Comparison of ENCODE assay signal across 10 mouse cellular contexts in genomic region chr19:40637091-40637490, GRCm38 (mm10). TPM values are rescaled to one million over a fixed set of nuclear protein-coding genes. Genes with fewer than 3 reads are reported as not detected.
DNase-seq lines count a peak whose midpoint lies in the region; ATAC-seq and TF ChIP-seq lines count a peak whose summit lies in the region.
"Had no signal": no experiment of that assay in that cellular context is flagged by ENCODE, and none has a peak within 500 bp of the region (broad histone marks: within the 10 kb centered on the region; RNA-seq: fewer than 3 reads in every experiment).

No protein-coding gene starts in this region.

- no peaks in the 10 kb centered on the region for H3K36me3 ChIP-seq in liver, embryonic 16.5 days (ENCODE audit: control insufficient read depth, insufficient read depth)
- no peaks in the 10 kb centered on the region for H3K36me3 ChIP-seq in forebrain, postnatal 0 days (ENCODE audit: insufficient read depth)
- no peaks in the 10 kb centered on the region for H3K36me3 ChIP-seq in forebrain, embryonic 15.5 days
- H3K36me3 ChIP-seq: limb, embryonic 12.5 days had no signal

- H3K4me3 ChIP-seq in liver, embryonic 16.5 days (ENCODE audit: low read depth, low read length), result no peak overlapping the region
- no peak overlapping the region for H3K4me3 ChIP-seq in forebrain, postnatal 0 days (ENCODE audit: low read depth, low read length)
- H3K4me3 ChIP-seq in forebrain, embryonic 15.5 days, result no peak overlapping the region
- H3K4me3 ChIP-seq: limb, embryonic 12.5 days had no signal

- no peak overlapping the region for H3K4me2 ChIP-seq in liver, embryonic 16.5 days (ENCODE audit: low read depth, low read length)
- no peak overlapping the region for H3K4me2 ChIP-seq in forebrain, postnatal 0 days (ENCODE audit: low read depth)
- no peak overlapping the region for H3K4me2 ChIP-seq in forebrain, embryonic 15.5 days (replicated peaks)
- H3K4me2 ChIP-seq: limb, embryonic 12.5 days had no signal

- 0 out of 2 replicates have a peak, but pooled peaks have one; percentile 19 for ATAC-seq in liver, embryonic 16.5 days (ENCODE audit: low read depth)
- ATAC-seq in forebrain, postnatal 0 days, result no peak
- ATAC-seq in forebrain, embryonic 15.5 days (replicated peaks), result no peak

- WGBS in liver, embryonic 16.5 days (ENCODE audit: insufficient replicate concordance), result 9% methylated on average over 4 of the region's 4 CpGs
- WGBS in forebrain, postnatal 0 days, result 66% methylated on average over 4 of the region's 4 CpGs
- WGBS in forebrain, embryonic 15.5 days, result 70% methylated on average over 4 of the region's 4 CpGs

- peak; percentile 73 for DNase-seq in 416B (ENCODE audit: low read depth)
- peak; percentile 35 for DNase-seq in adrenal gland, postnatal 14 days
- peak; percentile 25 to 42 for DNase-seq in heart, postnatal 14 days
- no peak for DNase-seq in frontal cortex, postnatal 25 days (ENCODE audit: low spot score in 2 of 2)
- DNase-seq in frontal cortex, postnatal 14 days (ENCODE audit: low spot score in 2 of 2), result no peak
- DNase-seq in forebrain, postnatal 0 days, result no peak
- DNase-seq: thymus, postnatal 36 days had no signal

- 0 out of 2 replicates have a peak overlapping the region, but pooled peaks have one; percentile 16 for H3K27ac ChIP-seq in liver, embryonic 16.5 days (ENCODE audit: low read length)
- no peak overlapping the region for H3K27ac ChIP-seq in forebrain, postnatal 0 days (ENCODE audit: low read depth, low read length)
- H3K27ac ChIP-seq in forebrain, embryonic 15.5 days (replicated peaks), result no peak overlapping the region
- H3K27ac ChIP-seq: limb, embryonic 12.5 days had no signal

- no peak overlapping the region for H3K9ac ChIP-seq in liver, embryonic 16.5 days (ENCODE audit: low read depth, low read length)
- no peak overlapping the region for H3K9ac ChIP-seq in forebrain, postnatal 0 days
- H3K9ac ChIP-seq in forebrain, embryonic 15.5 days (replicated peaks), result no peak overlapping the region
- H3K9ac ChIP-seq: limb, embryonic 12.5 days had no signal

- peaks cover 5% of the 10 kb centered on the region for H3K4me1 ChIP-seq in liver, embryonic 16.5 days (ENCODE audit: control insufficient read depth, low read depth, low read length)
- no peaks in the 10 kb centered on the region for H3K4me1 ChIP-seq in forebrain, postnatal 0 days (ENCODE audit: insufficient read depth)
- no peaks in the 10 kb centered on the region for H3K4me1 ChIP-seq in forebrain, embryonic 15.5 days
- H3K4me1 ChIP-seq: limb, embryonic 12.5 days had no signal

- no peaks in the 10 kb centered on the region for H3K27me3 ChIP-seq in liver, embryonic 16.5 days (ENCODE audit: control insufficient read depth, insufficient read depth, low read depth, low read length)
- no peaks in the 10 kb centered on the region for H3K27me3 ChIP-seq in forebrain, postnatal 0 days (ENCODE audit: insufficient read depth, low read length)
- H3K27me3 ChIP-seq in forebrain, embryonic 15.5 days, result no peaks in the 10 kb centered on the region
- H3K27me3 ChIP-seq: limb, embryonic 12.5 days had no signal

- TF ChIP-seq CTCF in forebrain, postnatal 0 days (IDR thresholded peaks at IDR 0.05; ENCODE audit: low read depth), result no peak

- intact Hi-C loops in heart, postnatal 14 days (cut with DNase I), result no loop called here

- no peaks in the 10 kb centered on the region for H3K9me3 ChIP-seq in liver, embryonic 16.5 days (replicated peaks; ENCODE audit: control insufficient read depth, low read length)
- H3K9me3 ChIP-seq in forebrain, postnatal 0 days (ENCODE audit: low read length), result no peaks in the 10 kb centered on the region
- no peaks in the 10 kb centered on the region for H3K9me3 ChIP-seq in forebrain, embryonic 15.5 days
- H3K9me3 ChIP-seq: limb, embryonic 12.5 days had no signal

RNA-seq across cellular contexts. Expression of gene Entpd1, which starts 24.9 kb away (rescaled TPM):
- total RNA-seq in adrenal gland, postnatal 14 days (2021), result 19.5 and 35.1 TPM in 2 replicates
- total RNA-seq in heart, postnatal 14 days (2021), result 10 to 100 TPM; 34.5 to 40.2 TPM
- 4.7 and 5.9 TPM in 2 replicates for polyA plus RNA-seq in liver, embryonic 16.5 days (2015; fragmentation: Nextera tagmentation; extraction: Ambion mirVana)
- 6.3 and 12.5 TPM in 2 replicates for total RNA-seq in forebrain, postnatal 0 days (2014; rRNA removed)
- 5.1 and 6.1 TPM in 2 replicates for polyA plus RNA-seq in forebrain, postnatal 0 days (2015; fragmentation: Nextera tagmentation; extraction: Ambion mirVana)
- polyA plus RNA-seq in forebrain, embryonic 15.5 days (2015; fragmentation: Nextera tagmentation; extraction: Ambion mirVana), result 8.4 and 8.6 TPM in 2 replicates

RNA-seq across cellular contexts. Expression of gene Tctn3, which starts 25.1 kb away (rescaled TPM):
- 5.4 and 5.8 TPM in 2 replicates for total RNA-seq in adrenal gland, postnatal 14 days (2021)
- 1 to 10 TPM; 8.6 to 8.8 TPM for total RNA-seq in heart, postnatal 14 days (2021)
- 1.3 and 1.6 TPM in 2 replicates for polyA plus RNA-seq in liver, embryonic 16.5 days (2015; fragmentation: Nextera tagmentation; extraction: Ambion mirVana)
- 25.6 and 28.0 TPM in 2 replicates for total RNA-seq in forebrain, postnatal 0 days (2014; rRNA removed)
- polyA plus RNA-seq in forebrain, postnatal 0 days (2015; fragmentation: Nextera tagmentation; extraction: Ambion mirVana), result 12.3 and 15.1 TPM in 2 replicates
- 12.8 and 14.1 TPM in 2 replicates for polyA plus RNA-seq in forebrain, embryonic 15.5 days (2015; fragmentation: Nextera tagmentation; extraction: Ambion mirVana)

RNA-seq across cellular contexts. Expression of gene Aldh18a1, which starts 48.8 kb away (rescaled TPM):
- total RNA-seq in adrenal gland, postnatal 14 days (2021), result 17.7 and 21.4 TPM in 2 replicates
- total RNA-seq in heart, postnatal 14 days (2021), result 10 to 100 TPM in 1 of 2 experiments, 1 to 10 TPM in 1; 9.9 to 12.2 TPM
- 28.6 and 28.8 TPM in 2 replicates for polyA plus RNA-seq in liver, embryonic 16.5 days (2015; fragmentation: Nextera tagmentation; extraction: Ambion mirVana)
- total RNA-seq in forebrain, postnatal 0 days (2014; rRNA removed), result 57.0 and 72.5 TPM in 2 replicates
- polyA plus RNA-seq in forebrain, postnatal 0 days (2015; fragmentation: Nextera tagmentation; extraction: Ambion mirVana), result 32.6 and 37.9 TPM in 2 replicates
- 78.8 and 79.1 TPM in 2 replicates for polyA plus RNA-seq in forebrain, embryonic 15.5 days (2015; fragmentation: Nextera tagmentation; extraction: Ambion mirVana)

Comparison
In these comparisons a context has a peak if more than half of its experiments do, and no peak if none do; other contexts are left out.
1. DNase-seq: peak in 416B (single experiment), adrenal gland, postnatal 14 days (single experiment) and heart, postnatal 14 days (2 of 2); none in frontal cortex, postnatal 25 days (0 of 2), frontal cortex, postnatal 14 days (0 of 2) and forebrain, postnatal 0 days (single experiment).